Mouse (Mus musculus): Measurements from ENCODE around the gene Taar4. TPM values are rescaled to one million over a fixed set of nuclear protein-coding genes. Genes with fewer than 3 reads are reported as not detected.

Gene Taar4
- polyA plus RNA-seq (2016; fragmentation: Nextera tagmentation; extraction: Ambion mirVana) = not detected in 2 replicates

- H3K4me3 ChIP-seq = no peak within 1 kb of the TSS
- WGBS (ENCODE audit: insufficient replicate concordance) = 68% methylated on average over 13 of the region's 13 CpGs
- no peak for ATAC-seq
- H3K9ac ChIP-seq = no peak within 1 kb of the TSS
- H3K4me2 ChIP-seq = no peak within 1 kb of the TSS
- no peaks in the 10 kb centered on the region for H3K36me3 ChIP-seq
- no peak within 1 kb of the TSS for H3K27ac ChIP-seq
- no peaks in the 10 kb centered on the region for H3K9me3 ChIP-seq (replicated peaks)
- no peaks in the 10 kb centered on the region for H3K4me1 ChIP-seq
- no peaks in the 10 kb centered on the region for H3K27me3 ChIP-seq (replicated peaks)
Observed at GRCm38 (mm10) chr10:23960444-23960915, at the start of gene Taar4. TSS of gene Taar4 (plus strand) at chr10:23960494.

- ATAC-seq = no peak
- WGBS (ENCODE audit: insufficient replicate concordance) = 66% methylated on average over 4 of the region's 4 CpGs
- H3K36me3 ChIP-seq = no peaks in the 10 kb centered on the region
- no peaks in the 10 kb centered on the region for H3K27me3 ChIP-seq (replicated peaks)
- H3K9me3 ChIP-seq (replicated peaks) = no peaks in the 10 kb centered on the region
- no peaks in the 10 kb centered on the region for H3K4me1 ChIP-seq
- no peak within 1 kb of the TSS for H3K4me2 ChIP-seq
- H3K4me3 ChIP-seq = no peak within 1 kb of the TSS
- no peak within 1 kb of the TSS for H3K27ac ChIP-seq
- no peak within 1 kb of the TSS for H3K9ac ChIP-seq
Observed at GRCm38 (mm10) chr10:23920056-23920455, 40.2 kb upstream of the Taar4 start, which contains the start of gene Taar1. TSS of gene Taar1 (plus strand) at chr10:23920356.

GRCm38 (mm10) chr10:23922468-23922867 lies 37.8 kb upstream of the Taar4 start:
- Histone ChIP-seq H3K9ac (no peak overlapping the region), H3K4me1 (no peaks in the 10 kb centered on the region), H3K27me3 (replicated peaks) (no peaks in the 10 kb centered on the region), H3K36me3 (no peaks in the 10 kb centered on the region), H3K4me3 (no peak overlapping the region), H3K4me2 (no peak overlapping the region), H3K27ac (no peak overlapping the region), H3K9me3 (replicated peaks) (no peaks in the 10 kb centered on the region)
- 0 out of 2 replicates have a peak, but pooled peaks have one; percentile 47 for ATAC-seq
- 64% methylated on average over 3 of the region's 3 CpGs for WGBS (ENCODE audit: insufficient replicate concordance)

- Histone ChIP-seq H3K4me2 (no peak overlapping the region), H3K36me3 (no peaks in the 10 kb centered on the region), H3K27ac (no peak overlapping the region), H3K4me1 (no peaks in the 10 kb centered on the region), H3K4me3 (no peak overlapping the region), H3K9me3 (replicated peaks) (no peaks in the 10 kb centered on the region), H3K9ac (no peak overlapping the region), H3K27me3 (replicated peaks) (no peaks in the 10 kb centered on the region)
- ATAC-seq = no peak
- 42% methylated on average over 2 of the region's 2 CpGs for WGBS (ENCODE audit: insufficient replicate concordance)
Observed at GRCm38 (mm10) chr10:23923941-23924340, 36.4 kb upstream of the Taar4 start.

GRCm38 (mm10) chr10:23937613-23938012 lies 22.7 kb upstream of the Taar4 start:
- Histone ChIP-seq H3K36me3 (no peaks in the 10 kb centered on the region), H3K4me2 (no peak overlapping the region), H3K4me3 (no peak overlapping the region), H3K9ac (no peak overlapping the region), H3K4me1 (no peaks in the 10 kb centered on the region), H3K27me3 (replicated peaks) (no peaks in the 10 kb centered on the region), H3K27ac (no peak overlapping the region), H3K9me3 (replicated peaks) (no peaks in the 10 kb centered on the region)
- ATAC-seq = no peak
- WGBS (ENCODE audit: insufficient replicate concordance) = 34% methylated on average over 4 of the region's 4 CpGs

- no peaks in the 10 kb centered on the region for H3K27me3 ChIP-seq (replicated peaks)
- H3K9ac ChIP-seq = no peak within 1 kb of the TSS
- ATAC-seq = no peak
- H3K9me3 ChIP-seq (replicated peaks) = no peaks in the 10 kb centered on the region
- H3K4me2 ChIP-seq = no peak within 1 kb of the TSS
- no peaks in the 10 kb centered on the region for H3K36me3 ChIP-seq
- WGBS (ENCODE audit: insufficient replicate concordance) = 60% methylated on average over 6 of the region's 6 CpGs
- H3K4me3 ChIP-seq = no peak within 1 kb of the TSS
- no peaks in the 10 kb centered on the region for H3K4me1 ChIP-seq
- no peak within 1 kb of the TSS for H3K27ac ChIP-seq
Observed at GRCm38 (mm10) chr10:23938312-23938711, 22.0 kb upstream of the Taar4 start, which contains the start of gene Taar2. TSS of gene Taar2 (plus strand) at chr10:23938572.

- no peaks in the 10 kb centered on the region for H3K36me3 ChIP-seq
- H3K27ac ChIP-seq = no peak overlapping the region
- 51% methylated on average over 5 of the region's 5 CpGs for WGBS (ENCODE audit: insufficient replicate concordance)
- no peak overlapping the region for H3K4me3 ChIP-seq
- no peak for ATAC-seq
- no peaks in the 10 kb centered on the region for H3K4me1 ChIP-seq
- no peak overlapping the region for H3K4me2 ChIP-seq
- no peaks in the 10 kb centered on the region for H3K9me3 ChIP-seq (replicated peaks)
- H3K9ac ChIP-seq = no peak overlapping the region
- no peaks in the 10 kb centered on the region for H3K27me3 ChIP-seq (replicated peaks)
Observed at GRCm38 (mm10) chr10:23942465-23942864, 17.8 kb upstream of the Taar4 start.

- Histone ChIP-seq H3K27me3 (replicated peaks) (no peaks in the 10 kb centered on the region), H3K9me3 (replicated peaks) (no peaks in the 10 kb centered on the region), H3K27ac (no peak overlapping the region), H3K4me1 (no peaks in the 10 kb centered on the region), H3K9ac (no peak overlapping the region), H3K4me3 (no peak overlapping the region), H3K4me2 (no peak overlapping the region), H3K36me3 (no peaks in the 10 kb centered on the region)
- WGBS (ENCODE audit: insufficient replicate concordance) = 60% methylated on average over 7 of the region's 7 CpGs
- ATAC-seq = no peak
Observed at GRCm38 (mm10) chr10:23948026-23948425, 12.3 kb upstream of the Taar4 start.

- WGBS (ENCODE audit: insufficient replicate concordance) = 78% methylated on average over 16 of the region's 16 CpGs
- Histone ChIP-seq H3K4me2 (no peak within 1 kb of the TSS), H3K36me3 (no peaks in the 10 kb centered on the region), H3K4me1 (no peaks in the 10 kb centered on the region), H3K27me3 (replicated peaks) (no peaks in the 10 kb centered on the region), H3K27ac (no peak within 1 kb of the TSS), H3K4me3 (no peak within 1 kb of the TSS), H3K9me3 (replicated peaks) (no peaks in the 10 kb centered on the region), H3K9ac (no peak within 1 kb of the TSS)
- no peak for ATAC-seq
Observed at GRCm38 (mm10) chr10:23949508-23950005, 10.7 kb upstream of the Taar4 start, which contains the start of gene Taar3. TSS of gene Taar3 (plus strand) at chr10:23949558.

- H3K27me3 ChIP-seq (replicated peaks) = no peaks in the 10 kb centered on the region
- no peaks in the 10 kb centered on the region for H3K9me3 ChIP-seq (replicated peaks)
- ATAC-seq = no peak
- no peaks in the 10 kb centered on the region for H3K36me3 ChIP-seq
- no peak overlapping the region for H3K27ac ChIP-seq
- H3K4me2 ChIP-seq = no peak overlapping the region
- WGBS (ENCODE audit: insufficient replicate concordance) = 64% methylated on average over 6 of the region's 6 CpGs
- no peak overlapping the region for H3K4me3 ChIP-seq
- H3K9ac ChIP-seq = no peak overlapping the region
- H3K4me1 ChIP-seq = no peaks in the 10 kb centered on the region
Observed at GRCm38 (mm10) chr10:23951714-23952113, 8.6 kb upstream of the Taar4 start.

- Histone ChIP-seq H3K4me3 (no peak overlapping the region), H3K9ac (no peak overlapping the region), H3K4me1 (no peaks in the 10 kb centered on the region), H3K27ac (no peak overlapping the region), H3K9me3 (replicated peaks) (no peaks in the 10 kb centered on the region), H3K4me2 (no peak overlapping the region), H3K36me3 (no peaks in the 10 kb centered on the region), H3K27me3 (replicated peaks) (no peaks in the 10 kb centered on the region)
- ATAC-seq = no peak
- WGBS (ENCODE audit: insufficient replicate concordance) = 50% methylated on average over 3 of the region's 3 CpGs
Observed at GRCm38 (mm10) chr10:23959071-23959470, 1.2 kb upstream of the Taar4 start.

GRCm38 (mm10) chr10:23963444-23963843 lies 3.1 kb downstream of the Taar4 start:
- Histone ChIP-seq H3K4me1 (no peaks in the 10 kb centered on the region), H3K27me3 (replicated peaks) (no peaks in the 10 kb centered on the region), H3K9me3 (replicated peaks) (no peaks in the 10 kb centered on the region), H3K27ac (no peak overlapping the region), H3K36me3 (no peaks in the 10 kb centered on the region), H3K4me3 (no peak overlapping the region), H3K4me2 (no peak overlapping the region), H3K9ac (no peak overlapping the region)
- ATAC-seq = no peak
- WGBS (ENCODE audit: insufficient replicate concordance) = 58% methylated on average over 3 of the region's 3 CpGs
